Mouse (Mus musculus) kidney, postnatal 0 days (tissue): ENCODE measurements around the gene 4930564D02Rik. TPM values are rescaled to one million over a fixed set of nuclear protein-coding genes. Genes with fewer than 3 reads are reported as not detected.
A peak's percentile ranks its signal among the peaks of the same experiment; 100 is the strongest.

Experiments used
- ATAC-seq: fragments of 200-750 bp; cut with Nextera tagmentation; replicated peaks from 2 replicates; pipeline ENCODE4 v1.8.0; 2017; ENCODE audit warnings: low read depth, moderate number of reproducible peaks, moderate TSS enrichment, moderate library complexity; ENCODE audit not compliant: low FRiP score
- DNase-seq: peaks from one replicate; pipeline ENCODE4 v3.0.0-alpha.2; 2016; ENCODE audit warnings: low spot score
- H3K27ac ChIP-seq: fragments of 300-500 bp; sonication (generic); 2 replicates; pipeline ENCODE4 v1.5.1; 2014; ENCODE audit warnings: mild to moderate bottlenecking
- H3K27me3 ChIP-seq: fragments of 300-500 bp; sonication (generic); 2 replicates; pipeline ENCODE4 v1.6.1; 2014; ENCODE audit warnings: low read length, mixed read lengths; ENCODE audit not compliant: insufficient read depth
- H3K36me3 ChIP-seq: fragments of 300-500 bp; sonication (generic); 2 replicates; pipeline ENCODE4 v1.6.1; 2014; ENCODE audit warnings: low read length, mixed read lengths; ENCODE audit not compliant: insufficient read depth
- H3K4me1 ChIP-seq: fragments of 300-500 bp; sonication (generic); replicated peaks from 2 replicates; pipeline ENCODE4 v1.6.1; 2014; ENCODE audit warnings: antibody characterized with exemption, low read length, mixed read lengths; ENCODE audit not compliant: insufficient read depth
- H3K4me2 ChIP-seq: fragments of 300-500 bp; sonication (generic); 2 replicates; pipeline ENCODE4 v1.6.1; 2014; ENCODE audit warnings: mild to moderate bottlenecking, low read length, moderate library complexity, mixed read lengths
- H3K4me3 ChIP-seq: fragments of 300-500 bp; sonication (generic); replicated peaks from 2 replicates; pipeline ENCODE4 v1.5.1; 2014; ENCODE audit warnings: low read depth, low read length
- H3K9ac ChIP-seq: fragments of 300-500 bp; sonication (generic); 2 replicates; pipeline ENCODE4 v1.6.1; 2014; ENCODE audit warnings: low read depth, low read length
- H3K9me3 ChIP-seq: fragments of 300-500 bp; sonication (generic); replicated peaks from 2 replicates; pipeline ENCODE4 v1.6.1; 2016; ENCODE audit warnings: low read length, inconsistent platforms, mixed read lengths
- CTCF ChIP-seq: IDR thresholded peaks from 2 replicates; pipeline ENCODE4 v1.5.1; 2016; ENCODE audit warnings: antibody characterized with exemption, low read depth, mild to moderate bottlenecking, moderate library complexity
- WGBS: fragments of 180-500 bp; shearing (Covaris S2); extraction: QIAGEN DNeasy Blood & Tissue Kit; methylation state at CpG from one replicate; pipeline ENCODE4 v1.1.7; 2014; 5-methylcytosine and 5-hydroxymethylcytosine counted together
- polyA plus RNA-seq: library from polyadenylated mRNA; unstranded; fragments of >200 nt; fragmentation: Nextera tagmentation; extraction: Ambion mirVana; gene quantifications from 2 replicates; pipeline ENCODE4 v1.2.1, GENCODE M21; 2015

4930564D02Rik gene
- polyA plus RNA-seq, 1 experiment from 2014 or later, result not detected

DNA sequence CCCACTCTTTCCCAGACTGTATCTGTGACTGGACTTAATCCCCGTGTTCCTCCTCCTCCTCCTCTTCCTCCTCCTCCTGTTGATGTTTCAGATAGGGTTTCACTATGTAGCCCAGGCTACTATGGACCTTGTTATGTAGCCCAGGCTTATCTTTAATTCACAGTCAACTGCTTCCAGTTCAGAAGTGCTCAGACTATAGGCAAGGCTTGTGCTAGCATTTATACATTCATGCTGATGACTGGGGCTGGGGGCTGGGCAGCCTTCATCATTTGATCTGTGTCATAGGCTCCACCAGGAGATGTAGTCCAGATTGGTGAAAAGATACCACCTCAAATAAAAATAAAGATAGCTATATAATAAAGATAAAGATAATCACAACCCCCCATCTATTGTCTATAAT lies 4.7 kb upstream of the 4930564D02Rik start:
- Histone ChIP-seq H3K4me2 (no peak overlapping the region), H3K27me3 (no peaks in the 10 kb centered on the region), H3K27ac (no peak overlapping the region), H3K9me3 (no peaks in the 10 kb centered on the region), H3K36me3 (no peaks in the 10 kb centered on the region), H3K4me1 (no peaks in the 10 kb centered on the region), H3K9ac (no peak overlapping the region), H3K4me3 (no peak overlapping the region)
- DNase-seq, result no peak
- ATAC-seq, result no peak
- WGBS, result 39% methylated on average over 1 of the region's 1 CpGs
- no peak for TF ChIP-seq CTCF

- WGBS, result 79% methylated on average over 9 of the region's 9 CpGs
- ATAC-seq, result no peak
Measured at GRCm38 (mm10) chr3:105062676-105063075, 4.0 kb upstream of the 4930564D02Rik start.

GRCm38 (mm10) chr3:105070553-105070952 lies 3.9 kb downstream of the 4930564D02Rik start:
- no peak overlapping the region for H3K9ac ChIP-seq
- H3K4me2 ChIP-seq, result no peak overlapping the region
- 72% methylated on average over 8 of the region's 8 CpGs for WGBS
- TF ChIP-seq CTCF, result no peak
- DNase-seq, result no peak
- H3K9me3 ChIP-seq, result no peaks in the 10 kb centered on the region
- H3K27ac ChIP-seq, result no peak overlapping the region
- no peaks in the 10 kb centered on the region for H3K27me3 ChIP-seq
- ATAC-seq, result no peak
- no peaks in the 10 kb centered on the region for H3K36me3 ChIP-seq
- H3K4me3 ChIP-seq, result no peak overlapping the region
- no peaks in the 10 kb centered on the region for H3K4me1 ChIP-seq

More at GRCm38 (mm10) chr3:105062676-105063075, 4.0 kb upstream of the 4930564D02Rik start:
- no peak overlapping the region for H3K4me3 ChIP-seq
- H3K9ac ChIP-seq, result no peak overlapping the region
- no peak for DNase-seq
- no peaks in the 10 kb centered on the region for H3K27me3 ChIP-seq
- H3K27ac ChIP-seq, result no peak overlapping the region
- H3K4me2 ChIP-seq, result no peak overlapping the region
- H3K9me3 ChIP-seq, result no peaks in the 10 kb centered on the region
- no peaks in the 10 kb centered on the region for H3K36me3 ChIP-seq
- no peaks in the 10 kb centered on the region for H3K4me1 ChIP-seq
- TF ChIP-seq CTCF, result no peak

GRCm38 (mm10) chr3:105071251-105071650 lies 4.6 kb downstream of the 4930564D02Rik start:
- H3K36me3 ChIP-seq, result no peaks in the 10 kb centered on the region
- no peaks in the 10 kb centered on the region for H3K4me1 ChIP-seq
- H3K27me3 ChIP-seq, result no peaks in the 10 kb centered on the region
- no peak for ATAC-seq
- H3K9me3 ChIP-seq, result no peaks in the 10 kb centered on the region
- no peak for DNase-seq
- no peak for TF ChIP-seq CTCF
- WGBS, result 93% methylated on average over 5 of the region's 5 CpGs
- H3K9ac ChIP-seq, result no peak overlapping the region
- H3K27ac ChIP-seq, result no peak overlapping the region
- no peak overlapping the region for H3K4me2 ChIP-seq
- no peak overlapping the region for H3K4me3 ChIP-seq

DNA sequence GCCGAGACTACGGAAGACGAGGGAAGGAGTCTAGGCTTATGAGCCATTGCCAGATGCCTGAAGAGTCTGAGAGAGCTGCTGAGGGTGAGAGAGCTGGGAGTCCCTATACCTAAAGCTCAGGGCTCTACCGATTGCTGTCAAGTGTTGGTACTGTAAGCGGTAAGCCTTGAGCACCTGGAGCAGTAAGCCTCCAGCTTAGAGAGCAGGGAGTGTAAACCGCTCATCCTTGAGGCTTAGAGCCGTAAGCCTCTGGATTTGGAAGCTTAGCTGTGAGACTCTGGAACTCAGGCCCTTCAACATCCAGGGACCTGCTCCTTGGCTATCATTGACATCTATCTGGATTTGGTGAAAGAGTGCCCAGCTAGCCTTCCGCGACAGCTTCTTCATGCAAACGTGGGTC lies 5.9 kb downstream of the 4930564D02Rik start:
- Histone ChIP-seq H3K27me3 (no peaks in the 10 kb centered on the region), H3K27ac (no peak overlapping the region), H3K9me3 (no peaks in the 10 kb centered on the region), H3K4me1 (no peaks in the 10 kb centered on the region), H3K4me3 (no peak overlapping the region), H3K9ac (no peak overlapping the region), H3K4me2 (no peak overlapping the region), H3K36me3 (no peaks in the 10 kb centered on the region)
- no peak for TF ChIP-seq CTCF
- ATAC-seq (no peak), DNase-seq (no peak)
- 87% methylated on average over 10 of the region's 10 CpGs for WGBS

DNA sequence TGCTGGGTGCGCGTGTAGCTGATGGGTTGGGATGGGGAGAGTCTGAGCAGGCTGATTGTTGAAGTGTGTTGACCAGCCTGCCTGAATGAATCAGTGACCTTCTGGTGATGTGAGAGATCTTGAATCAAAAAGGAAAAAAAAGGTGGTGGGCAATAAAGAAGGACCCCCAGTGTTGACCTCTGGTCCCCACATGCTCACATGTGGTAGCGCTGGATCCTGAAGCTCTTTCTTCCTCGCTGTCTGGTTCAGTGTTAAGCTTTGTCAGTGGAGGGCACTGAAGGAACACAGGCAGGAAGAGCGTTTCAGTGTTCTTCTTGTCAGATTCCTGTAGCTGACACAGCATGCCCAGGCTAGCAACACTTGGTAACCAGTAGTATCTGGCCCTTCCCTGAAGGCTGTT lies 9.2 kb downstream of the 4930564D02Rik start:
- no peak overlapping the region for H3K9ac ChIP-seq
- TF ChIP-seq CTCF, result no peak
- no peaks in the 10 kb centered on the region for H3K4me1 ChIP-seq
- no peaks in the 10 kb centered on the region for H3K9me3 ChIP-seq
- no peak overlapping the region for H3K4me2 ChIP-seq
- H3K27ac ChIP-seq, result no peak overlapping the region
- 96% methylated on average over 5 of the region's 5 CpGs for WGBS
- no peak overlapping the region for H3K4me3 ChIP-seq
- no peak for DNase-seq
- no peaks in the 10 kb centered on the region for H3K36me3 ChIP-seq
- no peaks in the 10 kb centered on the region for H3K27me3 ChIP-seq
- ATAC-seq, result no peak

DNA sequence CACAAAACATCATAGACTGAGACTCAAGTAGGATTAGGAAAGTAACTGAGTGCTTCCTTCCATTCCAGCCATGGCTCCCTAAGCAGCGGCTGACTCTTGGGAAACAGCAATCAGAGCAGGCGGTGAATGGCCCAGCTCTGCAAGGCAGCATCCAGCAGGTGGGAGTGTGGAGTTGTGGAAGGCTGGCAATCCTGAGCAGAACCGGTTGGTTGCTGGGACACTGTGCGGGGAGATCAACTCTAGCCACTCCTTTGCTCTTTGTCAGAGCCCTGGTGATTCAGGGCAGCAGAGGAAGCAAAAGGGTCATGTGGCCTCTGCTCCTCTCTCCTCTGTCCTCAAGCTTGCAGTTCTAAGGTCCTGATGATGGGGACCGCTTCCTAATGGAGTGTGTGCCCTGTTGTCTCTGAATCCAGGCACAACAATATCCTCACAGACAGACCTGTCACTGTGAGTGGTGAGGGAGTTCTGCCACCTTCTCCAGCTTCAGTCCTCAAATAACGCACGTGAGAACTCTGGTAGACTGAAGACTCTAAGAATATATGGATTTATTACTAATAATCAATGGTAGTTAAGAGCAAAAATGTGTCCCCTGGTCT lies 11.7 kb downstream of the 4930564D02Rik start:
- H3K36me3 ChIP-seq, result no peaks in the 10 kb centered on the region
- H3K27ac ChIP-seq, result no peak overlapping the region
- no peaks in the 10 kb centered on the region for H3K9me3 ChIP-seq
- peak; percentile 90 for TF ChIP-seq CTCF
- H3K9ac ChIP-seq, result no peak overlapping the region
- no peaks in the 10 kb centered on the region for H3K27me3 ChIP-seq
- H3K4me3 ChIP-seq, result no peak overlapping the region
- ATAC-seq (peak; percentile 90), DNase-seq (peak; percentile 93)
- no peak overlapping the region for H3K4me2 ChIP-seq
- no peaks in the 10 kb centered on the region for H3K4me1 ChIP-seq
- WGBS, result 25% methylated on average over 7 of the region's 7 CpGs
